ENCODE assay signal across 12 mouse cellular contexts in the genomic region with DNA sequence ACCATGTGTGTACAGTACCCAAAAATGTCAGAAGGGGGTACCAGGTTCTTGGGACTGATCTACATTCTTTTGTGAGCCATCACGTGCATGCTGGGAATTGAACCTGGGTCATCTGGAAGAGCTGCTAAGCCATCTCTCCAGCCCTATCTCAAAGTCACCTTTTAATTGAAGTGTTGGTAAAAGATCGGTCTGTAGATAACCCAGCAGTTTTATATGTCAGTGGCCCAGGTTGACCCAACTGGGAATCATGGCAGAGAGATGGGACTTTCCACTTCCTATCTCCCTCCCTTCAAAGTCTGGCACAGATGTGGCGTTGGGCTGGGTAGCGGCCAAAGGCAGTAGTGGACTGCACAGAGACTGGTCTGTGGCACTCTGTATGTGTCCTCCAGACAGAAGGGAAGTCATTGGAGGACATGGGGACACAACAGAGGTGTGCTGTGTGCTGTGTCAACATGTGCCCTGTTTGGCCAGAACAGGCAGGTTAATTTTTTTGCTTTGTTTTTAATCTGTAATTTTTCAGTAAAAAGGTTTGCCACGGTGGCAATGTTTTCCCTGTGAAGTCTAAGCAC. TPM values are rescaled to one million over a fixed set of nuclear protein-coding genes. Genes with fewer than 3 reads are reported as not detected.
DNase-seq lines count a peak whose midpoint lies in the region; ATAC-seq and TF ChIP-seq lines count a peak whose summit lies in the region.
"Had no signal": no experiment of that assay in that cellular context is flagged by ENCODE, and none has a peak within 500 bp of the region (broad histone marks: within the 10 kb centered on the region; RNA-seq: fewer than 3 reads in every experiment).

No protein-coding gene starts in this region.

- H3K4me3 ChIP-seq in intestine, embryonic 15.5 days (replicated peaks): no peak overlapping the region
- H3K4me3 ChIP-seq in intestine, embryonic 16.5 days (ENCODE audit: low read length): no peak overlapping the region
- no peak overlapping the region for H3K4me3 ChIP-seq in cortical plate, adult 2 months (ENCODE audit: insufficient read depth, low read length)
- H3K4me3 ChIP-seq: heart, embryonic 13.5 days; kidney, embryonic 15.5 days; midbrain, embryonic 12.5 days had no signal

- no peaks in the 10 kb centered on the region for H3K27me3 ChIP-seq in intestine, embryonic 15.5 days (replicated peaks)
- no peaks in the 10 kb centered on the region for H3K27me3 ChIP-seq in intestine, embryonic 16.5 days (replicated peaks; ENCODE audit: control insufficient read depth, insufficient read depth, low read length)
- H3K27me3 ChIP-seq: heart, embryonic 13.5 days; kidney, embryonic 15.5 days; midbrain, embryonic 12.5 days had no signal

- 94% methylated on average over 5 of the region's 5 CpGs for WGBS in intestine, embryonic 15.5 days
- WGBS in intestine, embryonic 16.5 days: 87% methylated on average over 5 of the region's 5 CpGs

- H3K9me3 ChIP-seq in intestine, embryonic 15.5 days: no peaks in the 10 kb centered on the region
- no peaks in the 10 kb centered on the region for H3K9me3 ChIP-seq in intestine, embryonic 16.5 days (ENCODE audit: control insufficient read depth, low read length)
- H3K9me3 ChIP-seq: heart, embryonic 13.5 days; kidney, embryonic 15.5 days; midbrain, embryonic 12.5 days had no signal

- no peak overlapping the region for H3K4me2 ChIP-seq in intestine, embryonic 15.5 days (replicated peaks)
- H3K4me2 ChIP-seq in intestine, embryonic 16.5 days (ENCODE audit: low read depth, low read length): no peak overlapping the region
- H3K4me2 ChIP-seq: heart, embryonic 13.5 days; kidney, embryonic 15.5 days; midbrain, embryonic 12.5 days had no signal

- no peaks in the 10 kb centered on the region for H3K36me3 ChIP-seq in intestine, embryonic 15.5 days
- no peaks in the 10 kb centered on the region for H3K36me3 ChIP-seq in intestine, embryonic 16.5 days (ENCODE audit: control insufficient read depth, insufficient read depth, low read length)
- H3K36me3 ChIP-seq: heart, embryonic 13.5 days; kidney, embryonic 15.5 days; midbrain, embryonic 12.5 days had no signal

- ATAC-seq in intestine, embryonic 15.5 days: no peak
- ATAC-seq in intestine, embryonic 16.5 days: no peak

- H3K9ac ChIP-seq in intestine, embryonic 15.5 days: no peak overlapping the region
- H3K9ac ChIP-seq in intestine, embryonic 16.5 days (ENCODE audit: low read depth, low read length): no peak overlapping the region
- H3K9ac ChIP-seq: heart, embryonic 13.5 days; kidney, embryonic 15.5 days; midbrain, embryonic 12.5 days had no signal

- no peak for TF ChIP-seq POLR2A in cortical plate, adult 2 months (IDR thresholded peaks at IDR 0.05; ENCODE audit: extremely low read depth, insufficient read depth, low read length)

- peak; percentile 59 to 64 for DNase-seq in adrenal gland, postnatal 36 days
- DNase-seq in adrenal gland, adult 8-10 months: no peak
- DNase-seq in heart, postnatal 4 days: peak; percentile 56
- no peak for DNase-seq in kidney, postnatal 4 days
- no peak for DNase-seq in urinary bladder, adult 18-20 months (ENCODE audit: low spot score in 2 of 2)
- DNase-seq: cerebellum, postnatal 25 days had no signal

- H3K27ac ChIP-seq in intestine, embryonic 15.5 days: 0 out of 2 replicates have a peak overlapping the region, but pooled peaks have one; percentile 15
- no peak overlapping the region for H3K27ac ChIP-seq in intestine, embryonic 16.5 days (ENCODE audit: low read length)
- peak overlapping the region; percentile 81 for H3K27ac ChIP-seq in cortical plate, adult 2 months (ENCODE audit: insufficient read depth, low read length)
- H3K27ac ChIP-seq: heart, embryonic 13.5 days had no signal

- TF ChIP-seq CTCF in cortical plate, adult 2 months (IDR thresholded peaks at IDR 0.05; ENCODE audit: extremely low read depth, insufficient read depth, low read length): no peak

- H3K4me1 ChIP-seq in intestine, embryonic 15.5 days (replicated peaks): peaks cover 51% of the 10 kb centered on the region
- H3K4me1 ChIP-seq in intestine, embryonic 16.5 days (ENCODE audit: control insufficient read depth, insufficient read depth, low read length): peaks cover 61% of the 10 kb centered on the region
- peaks cover 41% of the 10 kb centered on the region for H3K4me1 ChIP-seq in cortical plate, adult 2 months (ENCODE audit: control insufficient read depth, insufficient read depth, low read length)

RNA-seq across cellular contexts. Expression of a gene that starts 38.5 kb away (rescaled TPM):
- total RNA-seq in adrenal gland, postnatal 36 days (2021): 1,000 to 10,000 TPM; 1,294 to 1,382 TPM
- total RNA-seq in adrenal gland, adult 8-10 months (2022): 1,000 to 10,000 TPM; 1,088 to 1,472 (median 1,425) TPM
- polyA plus RNA-seq in intestine, embryonic 15.5 days (2015; fragmentation: Nextera tagmentation; extraction: Ambion mirVana): 14.3 and 16.3 TPM in 2 replicates
- polyA plus RNA-seq in intestine, embryonic 16.5 days (2015; fragmentation: Nextera tagmentation; extraction: Ambion mirVana): 11.5 and 15.1 TPM in 2 replicates
- 43.1 and 43.5 TPM in 2 replicates for polyA plus RNA-seq in cortical plate, adult 2 months (2012; rRNA removed)
- total RNA-seq in heart, postnatal 4 days (2021): 10 to 100 TPM; 24.7 to 27.2 TPM

Comparison
In these comparisons a context has a peak if more than half of its experiments do, and no peak if none do; other contexts are left out.
1. DNase-seq: peak in adrenal gland, postnatal 36 days (2 of 2) and heart, postnatal 4 days (single experiment); none in adrenal gland, adult 8-10 months (single experiment), kidney, postnatal 4 days (0 of 2) and urinary bladder, adult 18-20 months (0 of 2).
2. RNA of a gene that starts 38.5 kb away (total RNA-seq): 1,088 to 1,472 TPM in adrenal gland, adult 8-10 months and 1,294 to 1,382 TPM in adrenal gland, postnatal 36 days; 24.7 to 27.2 TPM in heart, postnatal 4 days; every median in the first group is over 10 times any median in the second.